In the genomic region with DNA sequence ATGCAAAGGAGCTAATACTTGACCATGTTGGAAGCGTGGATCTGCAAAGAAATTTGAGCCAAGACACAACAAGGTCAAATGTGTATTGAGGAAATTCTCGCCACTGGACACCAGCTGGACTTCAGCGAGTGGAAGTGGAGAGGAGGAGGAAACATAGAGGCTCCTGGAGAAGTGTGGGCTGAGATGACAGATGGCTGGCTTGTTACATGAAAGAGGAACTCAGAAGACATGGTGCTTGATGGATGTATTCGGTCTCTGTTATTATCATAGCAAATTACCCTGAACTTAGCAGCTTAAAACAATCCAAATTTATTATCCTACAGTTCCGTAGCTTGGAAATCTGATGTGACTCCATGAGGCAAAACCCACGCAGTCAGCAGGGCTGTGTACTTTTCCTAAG, we compare ENCODE assay signal across 20 mouse cellular contexts.
"Had no signal": no experiment of that assay in that cellular context is flagged by ENCODE, and none has a peak within 500 bp of the region (broad histone marks: within the 10 kb centered on the region; RNA-seq: fewer than 3 reads in every experiment).

No protein-coding gene starts in this region.

- ATAC-seq: intestine, postnatal 0 days; liver, postnatal 0 days; lung, postnatal 0 days; midbrain, embryonic 15.5 days had no signal

- DNase-seq: kidney, adult 8-10 months; kidney, postnatal 14 days; kidney, postnatal 4 days; left cerebral cortex, postnatal 4 days; liver, postnatal 0 days; lung, embryonic 14.5 days; spleen, adult 18-20 months; thymus, postnatal 25 days had no signal

- H3K4me3 ChIP-seq: kidney, embryonic 15.5 days; limb, embryonic 12.5 days; limb, embryonic 15.5 days; midbrain, embryonic 12.5 days; midbrain, embryonic 15.5 days; neural tube, embryonic 12.5 days; neural tube, embryonic 15.5 days; stomach, embryonic 15.5 days had no signal

- H3K27ac ChIP-seq: kidney, embryonic 15.5 days; limb, embryonic 12.5 days; limb, embryonic 15.5 days; liver, embryonic 14.5 days; macrophage; midbrain, embryonic 12.5 days; midbrain, embryonic 15.5 days; neural tube, embryonic 12.5 days; neural tube, embryonic 15.5 days; stomach, embryonic 15.5 days had no signal
